Mouse (Mus musculus) heart, postnatal 36 days (tissue): ENCODE measurements around the gene Wbp11. TPM values are rescaled to one million over a fixed set of nuclear protein-coding genes. Genes with fewer than 3 reads are reported as not detected.

Experiments used
- DNase-seq, 2 experiments: peaks; one replicate each; pipeline ENCODE4 v3.0.0; 2021 to 2022
- intact Hi-C: fragments of 180-260 bp; cut with DNase I; formaldehyde crosslinking; loops from one replicate; pipeline ENCODE4 v1.15.1; 2025
- microRNA-seq, 2 experiments: library from miRNA; unstranded; fragments of <30 nt; microRNA quantifications; one replicate each; pipeline ENCODE4 v1.2.0; 2021; ENCODE audit warnings: borderline number of aligned reads in 2 of 2
- total RNA-seq, 2 experiments: library from RNA; stranded (reverse); gene quantifications; 2 replicates each; pipeline ENCODE4 v1.2.3; 2021

Gene Wbp11
- total RNA-seq, 2 experiments from 2014 or later: 63.3 to 64.1 TPM

GRCm38 (mm10) chr6:136769143-136769542 is 58.9 kb downstream of the Wbp11 start:
- intact Hi-C loops: no loop called here
- no peak for DNase-seq

GRCm38 (mm10) chr6:136763912-136764311 is 64.1 kb downstream of the Wbp11 start:
- no peak for DNase-seq
- intact Hi-C loops: no loop called here

Small RNA genes within 50 kb of the gene (microRNA-seq; reads per million reads assigned to microRNA genes)
- 0 reads per million in 2 experiments for gene Gm44364

Other genes starting within 250 kb of the Wbp11 start
- gene Plbd1, start 166.3 kb downstream of the Wbp11 start, total RNA-seq: 10 to 100 TPM; 46.5 TPM
- gene Gucy2c, start 46.5 kb downstream of the Wbp11 start, total RNA-seq: not detected
- gene Hist4h4, start 23.8 kb downstream of the Wbp11 start, total RNA-seq: 1 to 10 TPM; 8.2 to 8.5 TPM
- 10 to 100 TPM; 29.9 to 30.9 TPM for gene H2afj, start 20.0 kb downstream of the Wbp11 start, total RNA-seq
- under 1 TPM; 0.27 to 0.36 TPM for gene BC049715, start 607 bp downstream of the Wbp11 start, total RNA-seq
- gene Smco3, start 7.2 kb upstream of the Wbp11 start, total RNA-seq: not detected
- 10 to 100 TPM; 21.9 to 26.1 TPM for gene Art4, start 29.5 kb upstream of the Wbp11 start, total RNA-seq
- gene Mgp, start 47.6 kb upstream of the Wbp11 start, total RNA-seq: 100 to 1,000 TPM; 344 to 476 TPM
- gene Erp27, start 93.9 kb upstream of the Wbp11 start, total RNA-seq: not detected
- gene Pde6h, start 95.6 kb upstream of the Wbp11 start, total RNA-seq: not detected
- gene Arhgdib, start 113.7 kb upstream of the Wbp11 start, total RNA-seq: 10 to 100 TPM; 25.5 to 27.2 TPM